Mouse (Mus musculus) C2C12 (cell line): ENCODE measurements around the gene Srek1ip1.

Experiments used
- CTCF ChIP-seq: IDR thresholded peaks from one replicate; pipeline ENCODE4 v1.5.1; 2011; ENCODE audit not compliant: control insufficient read depth, insufficient read depth, insufficient read length
- FOSL1 ChIP-seq: IDR thresholded peaks from one replicate; pipeline ENCODE4 v1.8.0; 2011; ENCODE audit warnings: mild to moderate bottlenecking, low read length; ENCODE audit not compliant: poor library complexity, insufficient read depth, severe bottlenecking
- MAX ChIP-seq: IDR thresholded peaks from one replicate; pipeline ENCODE4 v1.6.1; 2011; ENCODE audit warnings: mild to moderate bottlenecking, control low read depth
- MYOD1 ChIP-seq: IDR thresholded peaks from one replicate; pipeline ENCODE4 v1.6.1; 2011; ENCODE audit warnings: low read depth; ENCODE audit not compliant: control insufficient read depth, insufficient read length
- MYOG ChIP-seq: IDR thresholded peaks from one replicate; pipeline ENCODE4 v1.6.1; 2011; ENCODE audit not compliant: control insufficient read depth, insufficient read length; ENCODE audit errors: extremely low read depth
- USF1 ChIP-seq: IDR thresholded peaks from one replicate; pipeline ENCODE4 v1.6.1; 2011; ENCODE audit warnings: low read depth, mild to moderate bottlenecking, control low read depth, moderate library complexity

GRCm38 (mm10) chr13:104787260-104787659 lies 5.0 kb upstream of the Srek1ip1 start:
- TF ChIP-seq CTCF: no peak
- TF ChIP-seq USF1: no peak
- no peak for TF ChIP-seq MYOD1
- no peak for TF ChIP-seq MAX
- no peak for TF ChIP-seq MYOG
- no peak for TF ChIP-seq FOSL1
